Mouse (Mus musculus): ENCODE measurements around the gene Pde4d.
A peak's percentile ranks its signal among the peaks of the same experiment; 100 is the strongest.

The Pde4d gene

DNA sequence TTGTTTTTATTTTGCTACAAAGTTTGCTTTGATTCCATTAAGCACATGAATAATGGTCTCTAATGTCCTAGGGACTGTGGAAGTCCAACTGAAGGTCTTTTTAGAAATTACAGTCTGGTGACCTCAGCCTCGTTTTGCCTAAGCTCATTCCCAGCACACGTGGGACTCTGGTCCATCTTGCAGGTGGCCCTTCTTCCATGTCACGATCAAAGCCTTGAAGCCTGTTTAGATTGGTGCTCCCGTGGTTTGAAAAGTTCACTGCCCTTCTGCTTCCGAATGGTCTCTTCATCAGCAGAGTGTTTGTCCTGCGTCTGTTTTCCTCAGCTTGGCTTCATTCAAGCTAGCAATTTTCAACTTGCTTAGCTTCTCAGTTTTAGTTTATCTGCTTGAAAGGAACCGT is 389.4 kb downstream of the Pde4d start:
- no peak for DNase-seq

DNA sequence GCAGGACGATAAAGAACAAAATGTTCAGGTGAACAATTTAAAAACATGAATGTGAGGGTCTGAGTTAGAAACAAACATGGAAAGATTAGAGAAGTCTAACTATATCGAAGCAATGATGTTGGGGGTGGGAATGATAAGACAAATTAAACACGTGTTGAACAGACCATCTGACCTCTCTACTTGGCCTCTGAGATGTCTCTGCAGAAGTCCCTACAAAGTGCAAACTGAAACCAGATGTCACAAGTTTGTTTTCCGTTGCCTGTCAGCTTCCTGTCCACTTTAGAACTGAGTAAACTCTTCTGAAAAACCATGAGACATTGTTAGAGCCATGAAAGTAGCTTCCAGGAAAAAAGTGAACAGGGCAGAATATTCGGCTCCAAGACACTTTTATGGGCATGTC is 404.3 kb downstream of the Pde4d start:
- DNase-seq, result no peak

DNA sequence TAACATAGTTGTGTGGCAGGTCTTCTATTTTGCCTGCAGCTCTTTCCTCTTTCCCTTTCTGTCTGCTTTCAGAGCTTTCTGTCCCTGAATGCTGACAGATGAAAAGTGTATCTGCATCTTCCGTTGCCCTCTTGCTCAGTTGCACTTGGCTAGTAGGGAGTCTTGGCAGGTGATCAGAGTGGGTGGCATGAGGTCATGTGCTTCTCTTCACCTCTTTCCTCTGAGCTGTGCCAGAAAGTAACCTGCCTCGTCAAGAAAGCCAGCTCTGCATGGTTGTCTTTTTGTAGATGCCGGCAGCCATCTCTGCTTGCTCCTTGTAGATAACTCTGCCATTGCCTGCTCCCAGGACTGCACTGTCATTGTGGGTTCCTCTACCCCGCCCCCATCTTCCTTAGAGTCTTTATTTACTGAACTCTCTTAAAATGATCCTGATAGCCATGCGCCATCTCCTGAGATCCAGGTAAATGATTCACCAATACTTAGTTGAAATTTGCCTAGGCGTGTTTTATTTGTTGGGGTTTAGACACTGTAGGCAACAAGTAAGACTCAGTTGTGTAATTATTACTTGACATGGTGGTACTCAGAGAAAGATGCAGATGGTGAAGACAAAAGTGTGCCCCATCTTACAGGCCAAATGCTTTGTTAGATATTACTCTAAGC is 407.2 kb downstream of the Pde4d start:
- DNase-seq, result no peak

DNA sequence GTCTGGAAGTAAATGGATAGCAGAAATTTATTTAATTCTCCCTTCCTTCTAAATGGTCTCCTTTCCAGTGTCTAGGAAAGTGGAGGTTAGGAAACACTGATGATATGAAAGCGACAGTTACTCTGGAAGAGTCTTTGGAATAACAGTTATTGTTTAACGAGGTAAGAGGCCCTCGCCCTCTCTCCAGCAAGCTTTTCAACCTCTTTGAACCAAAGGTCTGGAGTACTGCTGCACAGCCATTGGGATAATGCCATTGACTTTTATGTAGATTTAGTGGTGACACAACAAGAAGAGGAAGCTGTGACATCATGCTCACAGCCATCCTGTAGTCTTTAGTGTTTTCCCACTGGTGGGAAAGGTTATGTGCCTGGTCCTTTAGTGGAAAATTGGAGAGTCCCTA is 409.6 kb downstream of the Pde4d start:
- no peak for DNase-seq

DNA sequence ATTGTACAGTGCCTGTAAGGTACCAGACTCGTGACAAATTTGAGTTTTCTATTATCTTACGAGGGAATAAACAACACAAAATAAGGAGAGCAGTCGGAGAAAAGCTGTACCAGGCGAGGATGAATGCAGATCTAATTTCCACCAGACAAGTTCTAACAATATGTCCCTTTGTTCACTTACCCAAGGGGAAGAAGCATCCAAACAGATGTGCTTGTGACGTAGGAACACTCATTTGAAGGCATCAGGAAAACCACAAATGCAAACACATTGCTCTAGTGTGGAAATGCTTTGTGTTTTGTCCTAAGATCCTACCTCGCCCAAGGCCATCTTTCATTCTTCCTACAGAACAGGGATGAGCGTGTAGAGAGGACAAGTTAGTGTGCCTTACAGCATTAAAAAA is 411.0 kb downstream of the Pde4d start:
- no peak for DNase-seq

DNA sequence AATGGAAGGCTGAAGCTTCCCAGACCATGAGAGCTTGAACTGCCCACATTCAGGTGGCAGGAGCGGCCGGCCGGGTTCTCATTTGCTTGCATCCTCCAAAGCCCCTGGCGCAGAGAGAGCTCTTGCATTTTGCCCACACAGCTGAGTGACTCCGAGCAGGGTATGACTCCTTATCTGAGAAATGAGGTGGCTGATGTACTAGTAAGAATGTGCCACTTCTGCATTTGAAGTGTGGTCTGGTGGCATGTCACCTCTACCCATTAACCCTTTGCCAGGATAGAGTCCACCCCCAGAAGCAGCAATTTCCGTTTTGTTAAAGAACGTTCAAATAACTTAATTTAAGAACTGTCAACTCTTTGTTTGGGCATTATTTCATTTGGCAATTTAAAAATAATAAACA is 412.0 kb downstream of the Pde4d start:
- no peak for DNase-seq

DNA sequence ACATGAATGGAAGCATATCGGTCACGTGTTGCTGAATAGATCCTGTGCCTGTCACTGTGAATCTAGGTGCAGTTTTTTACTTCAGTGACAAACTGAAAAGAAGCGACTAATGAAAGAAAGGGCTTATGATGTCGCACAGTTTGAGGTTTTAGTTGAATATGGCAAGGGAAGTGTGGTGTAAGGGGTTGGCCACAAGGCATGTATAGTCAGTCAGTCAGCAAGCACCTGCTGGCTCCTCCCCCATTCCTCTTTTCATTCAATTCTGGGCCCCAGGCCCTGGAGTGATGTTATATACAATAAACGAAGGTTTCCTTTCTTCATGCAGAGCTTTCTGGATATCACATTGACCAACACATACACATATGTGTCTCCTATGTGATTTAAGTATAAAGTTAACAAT is 412.4 kb downstream of the Pde4d start:
- DNase-seq, result no peak

DNA sequence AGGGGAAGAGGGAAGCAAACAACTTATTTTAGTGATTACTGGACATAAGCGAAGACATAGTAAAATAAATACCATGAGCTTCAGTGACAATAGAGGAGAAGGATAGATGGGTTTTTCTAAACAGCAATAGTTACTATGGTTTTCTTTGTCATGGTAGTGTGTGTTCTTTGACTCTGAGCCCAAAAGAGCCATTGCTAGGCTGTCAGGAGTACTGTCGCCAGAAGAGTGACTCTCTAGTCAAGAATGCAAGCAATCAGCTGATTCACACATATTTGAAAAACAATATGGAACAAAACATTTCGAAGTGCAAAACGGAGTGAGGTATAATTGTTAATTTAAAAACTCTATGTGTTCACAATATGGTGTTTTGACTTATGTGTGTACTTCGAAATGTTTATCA is 450.4 kb downstream of the Pde4d start:
- no peak for DNase-seq

DNA sequence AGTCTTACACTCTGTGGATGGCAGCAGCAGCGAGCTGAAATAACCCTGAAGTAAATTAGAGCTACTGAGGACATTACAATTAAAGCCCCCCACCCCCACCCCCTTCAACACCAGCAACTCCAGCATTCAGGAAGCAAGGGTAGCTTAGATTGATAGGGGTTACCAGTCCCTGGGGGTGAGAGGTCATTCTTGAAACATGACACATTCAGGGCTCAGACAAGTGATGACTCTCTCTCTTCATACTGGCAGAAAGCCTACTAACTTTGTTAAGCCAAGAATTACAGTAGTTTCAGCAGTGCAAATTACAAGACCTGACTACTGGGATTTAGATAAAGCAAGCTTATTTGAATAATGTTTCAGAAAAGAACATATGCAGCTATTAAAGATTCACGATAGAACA is 455.4 kb downstream of the Pde4d start:
- no peak for DNase-seq

DNA sequence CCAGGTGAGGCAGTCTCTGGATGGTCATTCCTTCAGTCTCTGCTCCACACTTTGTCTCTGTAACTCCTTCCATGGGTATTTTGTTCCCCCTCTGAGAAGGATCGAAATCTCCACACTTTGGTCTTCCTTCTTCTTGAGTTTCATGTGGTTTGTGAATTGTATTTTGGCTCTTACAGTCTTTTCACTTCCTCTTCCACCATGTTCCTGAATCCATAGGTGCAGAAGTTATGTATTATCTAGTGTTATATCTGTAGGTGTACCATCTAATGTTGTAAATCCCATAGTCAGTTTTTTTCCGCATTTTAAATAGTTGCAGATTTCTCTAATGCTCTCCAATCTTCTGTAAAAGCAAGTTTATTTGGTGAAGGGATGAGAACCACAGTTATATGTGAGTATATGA is 459.4 kb downstream of the Pde4d start:
- DNase-seq, result no peak

DNA sequence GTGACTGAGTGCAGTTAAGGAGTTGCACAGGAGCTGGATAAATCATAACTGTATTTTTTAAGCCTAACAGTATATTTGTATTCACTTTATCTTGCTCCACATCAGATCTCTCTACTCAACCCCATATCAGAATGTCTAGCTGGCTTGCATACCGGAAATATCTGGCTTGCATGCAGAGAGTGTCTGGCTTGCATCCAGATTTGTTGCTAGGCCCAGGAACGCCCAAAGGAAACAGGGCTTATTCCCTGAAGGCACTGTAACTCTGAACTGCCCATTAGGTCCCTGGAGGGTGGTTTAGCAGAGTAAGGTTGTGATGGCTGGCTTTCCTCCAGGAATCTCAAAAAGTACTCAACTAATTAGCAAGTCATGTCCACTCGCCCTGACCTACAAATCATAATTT is 464.9 kb downstream of the Pde4d start:
- DNase-seq, result peak; percentile 57

DNA sequence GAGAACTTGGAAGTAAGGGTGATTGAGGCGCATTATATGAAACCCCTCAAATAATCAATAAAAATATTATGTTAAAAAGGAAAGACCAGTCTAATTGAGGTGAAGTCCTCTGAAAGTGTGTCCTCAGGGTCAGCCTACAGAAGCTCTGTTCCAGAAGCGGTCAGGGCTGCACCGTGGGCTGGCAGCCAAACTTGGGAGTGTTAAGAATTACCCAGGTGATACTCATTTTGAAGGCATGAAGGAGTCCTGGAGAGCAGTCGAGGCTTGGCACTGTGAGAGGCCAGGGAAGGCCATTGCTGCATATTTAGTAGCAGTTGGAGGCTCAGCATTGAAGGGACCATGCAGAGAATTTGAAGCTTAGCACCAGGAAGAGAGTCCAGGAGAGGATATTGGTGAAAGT is 471.4 kb downstream of the Pde4d start:
- DNase-seq, result no peak

DNA sequence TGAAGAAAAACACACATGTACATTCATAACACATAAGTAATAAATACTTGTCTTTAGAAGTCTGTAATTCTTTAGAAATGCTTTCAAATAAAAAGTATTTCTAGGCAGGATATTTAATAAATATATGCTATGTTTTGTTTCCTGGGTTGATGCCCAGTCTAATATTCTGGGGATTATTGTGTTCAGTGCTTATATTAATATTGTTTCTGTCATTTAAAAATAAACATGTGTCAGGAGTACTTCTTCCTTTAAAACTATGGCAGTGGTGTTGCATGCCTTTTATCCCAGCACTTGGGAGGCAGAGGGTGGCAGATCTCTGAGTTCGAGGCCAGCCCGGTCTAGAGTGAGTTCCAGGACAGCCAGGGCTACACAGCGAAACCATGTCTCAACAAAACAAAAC is 485.1 kb downstream of the Pde4d start:
- DNase-seq, result no peak

DNA sequence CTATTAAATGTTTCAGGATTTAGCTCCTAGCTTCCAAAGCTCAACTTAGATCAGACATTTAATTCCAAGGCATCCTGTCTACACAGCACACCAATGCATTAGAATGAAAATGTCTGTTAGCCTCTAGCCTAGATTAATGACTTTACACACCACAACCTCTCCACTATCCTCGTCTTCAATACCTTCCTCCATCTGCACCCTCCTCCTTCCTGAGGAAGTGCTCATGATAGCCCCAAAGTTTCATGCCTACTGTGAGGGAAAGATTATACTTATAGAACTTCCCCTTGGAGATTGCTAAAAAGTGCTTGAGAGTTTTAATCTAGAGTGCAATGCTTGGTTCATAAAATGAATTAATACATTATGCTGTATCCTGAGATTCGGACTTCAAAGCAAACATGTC is 487.5 kb downstream of the Pde4d start:
- no peak for DNase-seq

DNA sequence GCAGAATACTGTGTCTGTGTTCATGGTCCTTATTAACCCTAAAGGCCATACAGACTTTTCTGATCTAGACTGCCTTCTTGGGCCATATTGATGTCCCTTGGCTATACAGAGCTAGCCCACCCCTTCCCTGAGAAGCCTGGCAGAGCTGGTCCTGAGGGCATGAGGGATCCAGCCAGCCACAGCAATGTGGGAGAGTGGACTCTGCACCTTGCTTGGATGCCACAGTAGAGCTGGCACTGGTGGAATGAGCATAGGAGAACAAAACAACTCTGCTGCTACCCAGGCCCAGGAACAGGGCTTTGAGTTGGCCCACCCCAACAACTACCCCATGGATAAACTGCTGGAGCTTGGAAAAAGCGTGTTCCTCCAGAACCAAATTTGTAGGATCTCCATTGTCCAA is 503.2 kb downstream of the Pde4d start:
- DNase-seq, result no peak

DNA sequence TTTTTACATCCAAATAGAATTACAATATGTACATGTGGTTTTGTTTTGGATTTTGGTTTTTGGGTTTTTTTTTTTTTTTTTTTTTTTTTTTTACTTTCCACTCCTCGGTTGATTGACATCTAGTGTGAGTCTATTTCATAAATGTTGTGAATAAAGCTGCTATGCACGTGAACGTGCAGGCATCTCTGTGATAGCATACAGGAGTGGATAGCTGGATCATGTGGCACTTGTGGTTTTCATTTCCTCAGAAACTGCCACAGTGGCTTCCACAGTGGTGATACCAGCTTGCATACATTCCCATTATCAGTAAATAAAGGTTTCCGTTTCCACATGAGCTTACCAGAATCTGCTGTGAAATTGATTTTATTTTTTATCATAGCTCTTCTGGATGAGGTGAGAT is 506.3 kb downstream of the Pde4d start:
- no peak for DNase-seq

DNA sequence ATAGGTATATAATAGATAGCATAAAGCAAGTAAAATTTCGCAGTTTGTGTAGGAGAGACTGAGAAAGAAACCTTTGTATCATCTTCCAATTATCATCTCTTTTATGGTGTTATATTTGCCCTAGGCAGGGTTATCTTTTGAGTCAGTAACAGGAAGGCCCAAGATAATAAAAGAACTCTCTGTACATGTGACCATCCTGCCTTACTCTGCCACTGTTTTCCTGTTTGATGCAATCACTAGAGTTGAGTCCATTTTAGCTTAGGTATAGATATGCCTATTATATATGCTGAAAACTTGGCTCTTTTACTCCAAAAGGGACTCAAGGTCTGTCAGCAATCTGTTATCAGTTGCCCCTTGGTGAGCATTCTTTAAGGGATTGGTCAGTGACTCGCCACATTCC is 514.3 kb downstream of the Pde4d start:
- DNase-seq, result no peak

DNA sequence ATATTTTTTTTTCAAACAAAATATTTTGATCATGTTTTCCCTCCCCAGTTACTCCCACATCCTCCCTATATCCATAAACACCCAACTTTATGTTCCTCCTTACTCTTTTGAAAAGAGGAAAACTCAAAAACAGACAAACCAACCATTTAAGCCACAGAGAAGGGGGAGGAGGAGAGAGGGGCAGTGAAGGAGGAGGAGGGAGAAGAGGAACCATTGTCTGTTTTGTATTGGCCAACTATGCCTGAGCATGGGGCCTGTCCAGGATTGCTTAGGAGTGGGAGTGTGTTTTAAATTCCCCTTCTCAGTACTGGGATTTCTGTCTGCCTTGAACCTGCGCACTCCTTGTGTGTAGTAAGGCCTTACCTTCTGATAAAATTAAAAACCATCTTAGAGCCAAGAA is 531.4 kb downstream of the Pde4d start:
- DNase-seq, result no peak

DNA sequence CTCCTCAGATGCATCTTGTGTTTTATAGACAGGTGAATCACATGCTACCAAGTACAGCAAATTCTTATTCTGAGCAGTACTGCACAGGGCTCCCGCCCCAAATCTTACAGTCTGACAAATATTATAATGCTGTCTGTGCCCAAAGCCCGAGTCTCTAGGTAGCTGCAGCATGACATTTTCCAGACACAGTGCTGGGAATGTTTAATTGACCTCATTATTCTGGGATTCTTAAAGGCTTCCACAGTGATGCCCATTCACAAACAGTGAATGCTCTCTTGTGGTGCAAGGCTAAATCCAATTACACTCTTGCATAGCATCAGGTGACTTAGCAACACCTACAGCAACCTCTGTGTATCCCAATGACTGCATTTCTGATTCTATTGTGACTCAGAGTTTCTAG is 549.0 kb downstream of the Pde4d start:
- DNase-seq, result no peak

DNA sequence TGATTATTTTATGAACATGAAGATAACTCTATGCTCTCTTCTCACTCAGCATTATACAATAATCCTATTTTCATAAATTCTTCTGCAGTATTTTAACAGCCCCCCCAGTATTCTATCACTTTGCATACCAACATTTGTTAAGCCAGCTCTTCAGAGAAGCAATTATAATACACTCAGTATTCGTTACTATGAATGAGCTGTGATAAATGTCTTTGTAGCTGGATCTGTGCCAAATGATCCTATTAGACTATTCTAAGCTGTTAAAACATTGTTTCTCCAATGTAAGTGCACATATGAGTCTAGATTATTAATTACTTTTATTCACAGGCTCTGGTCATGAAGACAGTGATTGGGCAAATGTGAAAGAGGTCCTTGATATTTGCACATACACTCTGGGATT is 575.0 kb downstream of the Pde4d start:
- no peak for DNase-seq

DNA sequence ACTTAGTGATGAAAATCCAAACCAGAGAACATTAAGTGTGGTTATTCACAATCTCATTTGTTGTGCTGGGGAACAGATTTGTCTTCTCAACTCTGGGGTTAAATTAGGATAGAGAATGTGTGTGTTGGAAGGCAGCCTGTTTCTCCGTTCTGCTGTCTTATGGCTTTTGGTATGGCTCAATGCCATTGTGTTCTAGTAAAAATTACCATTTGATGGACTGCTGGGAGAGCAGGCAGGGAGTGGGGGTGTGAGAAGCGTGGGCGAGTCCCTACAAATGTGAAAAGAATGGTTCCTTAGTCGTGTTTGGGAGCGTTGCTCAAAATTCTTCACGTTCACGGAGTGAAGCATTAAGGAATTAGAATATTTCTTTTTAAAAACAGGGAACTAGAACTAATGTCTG is 597.4 kb downstream of the Pde4d start:
- no peak for DNase-seq

DNA sequence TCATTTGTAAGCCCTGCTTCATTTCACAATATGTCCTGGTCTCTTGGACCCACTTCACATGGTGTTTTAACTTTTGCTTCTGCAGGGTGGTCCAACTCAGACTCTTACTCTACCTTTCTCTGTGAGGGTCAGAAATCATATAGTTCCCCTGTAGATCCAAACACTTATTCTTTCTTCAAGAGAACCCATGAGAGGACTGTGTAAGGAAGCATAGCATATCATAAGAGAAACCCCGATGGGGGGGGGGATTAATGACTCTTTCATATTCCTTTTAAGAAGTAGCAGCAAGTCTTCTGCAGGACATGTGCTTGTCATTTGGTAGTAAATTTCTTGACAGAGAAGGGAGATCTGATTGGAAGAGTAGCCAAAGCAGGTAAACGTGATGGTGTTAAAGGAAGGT is 603.1 kb downstream of the Pde4d start:
- no peak for DNase-seq

DNA sequence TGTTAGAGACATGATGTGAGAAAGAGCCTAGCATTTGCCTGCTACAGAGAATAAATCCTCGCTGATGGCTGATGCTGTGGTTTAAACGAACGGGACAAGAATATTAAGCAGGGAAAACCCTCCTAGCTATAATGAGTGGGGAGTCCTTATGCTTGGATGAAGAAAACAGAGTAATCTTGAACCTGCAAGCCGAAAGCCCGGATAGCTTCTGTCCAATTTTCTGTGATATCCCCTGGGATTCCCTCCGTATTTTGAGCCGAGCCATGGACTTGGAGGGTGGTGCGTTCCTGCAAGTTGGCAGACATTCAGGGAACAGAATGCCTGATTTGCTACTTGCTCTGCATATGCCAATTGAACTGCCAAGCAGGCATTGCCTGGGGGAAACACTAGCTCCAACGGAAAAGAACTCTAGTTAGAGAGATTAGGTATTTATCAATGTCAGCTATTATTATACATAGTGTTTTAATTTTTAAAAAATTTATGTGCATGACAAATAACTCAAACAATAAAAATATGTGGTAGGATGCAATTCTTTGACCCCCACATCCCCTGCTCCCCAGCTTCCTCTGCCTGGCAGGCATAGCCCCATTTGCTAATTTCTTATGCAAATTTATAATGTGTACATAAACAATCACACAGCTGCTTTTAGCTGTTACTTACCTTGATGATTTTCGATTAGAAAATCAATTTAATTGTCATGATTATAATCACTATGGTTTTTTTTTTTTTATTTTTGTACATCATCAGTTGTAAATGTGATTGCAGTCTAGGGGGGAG is 603.7 kb downstream of the Pde4d start:
- no peak for DNase-seq

DNA sequence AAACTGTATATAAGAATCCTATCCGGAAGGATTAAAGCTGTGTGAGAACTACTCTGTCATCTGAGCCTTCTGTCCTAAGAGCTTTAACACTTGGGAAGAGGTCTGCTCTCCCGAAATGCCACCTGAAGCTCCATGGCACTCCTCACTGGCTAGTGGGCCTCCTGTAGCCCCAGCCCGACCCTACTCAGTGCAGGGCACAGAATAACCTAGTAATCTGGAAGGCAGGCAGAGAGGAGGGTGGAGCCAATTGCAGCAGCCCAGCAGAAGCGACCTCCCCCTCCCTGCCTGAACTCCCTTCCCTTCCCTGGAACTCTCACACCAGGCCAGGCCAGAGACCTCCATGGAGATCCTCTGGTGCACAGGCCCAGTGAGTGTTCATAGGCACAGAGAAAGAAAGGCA is 608.3 kb downstream of the Pde4d start:
- no peak for DNase-seq

DNA sequence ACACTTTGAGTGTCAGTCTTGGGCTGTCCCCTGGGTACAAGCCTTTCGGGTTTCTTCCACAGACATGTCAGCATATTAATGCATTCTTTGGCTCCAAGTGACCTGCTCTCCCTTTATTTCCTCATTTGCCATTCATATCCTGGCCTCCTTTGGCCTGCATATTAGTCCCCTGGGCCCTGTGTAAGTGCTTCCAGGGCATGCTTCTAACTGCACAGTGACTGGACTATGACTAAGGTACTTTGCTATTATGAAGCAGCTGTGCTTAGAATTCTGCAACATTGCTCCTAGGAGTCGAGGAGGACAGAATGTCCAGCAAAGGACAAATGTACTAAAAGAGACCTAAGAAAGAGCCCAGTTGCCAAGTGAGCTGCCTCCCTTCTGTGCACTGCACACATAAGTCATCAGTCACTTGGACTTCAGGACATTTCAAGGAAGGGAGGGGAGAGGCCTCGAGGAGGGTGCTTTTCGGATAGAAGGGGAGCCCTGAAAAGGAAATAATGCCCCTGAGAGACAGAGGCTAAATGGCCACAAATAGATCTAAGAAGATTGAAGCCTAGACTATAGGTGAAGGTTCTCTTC is 616.9 kb downstream of the Pde4d start:
- DNase-seq, result no peak

Data from lung, postnatal 14 days (tissue).